Mouse (Mus musculus): ENCODE measurements around the gene Epsti1. TPM values are rescaled to one million over a fixed set of nuclear protein-coding genes. Genes with fewer than 3 reads are reported as not detected.
A peak's percentile ranks its signal among the peaks of the same experiment; 100 is the strongest.

The Epsti1 gene
- polyA plus RNA-seq, 1 experiment from 2014 or later = 0.34 TPM

GRCm38 (mm10) chr14:77963525-77963924 lies 59.5 kb downstream of the Epsti1 start:
- Histone ChIP-seq H3K9ac (ENCODE audit: low read depth, low read length) (no peak overlapping the region), H3K36me3 (ENCODE audit: control insufficient read depth, insufficient read depth, low read length) (no peaks in the 10 kb centered on the region), H3K4me3 (ENCODE audit: low read length) (no peak overlapping the region), H3K4me1 (ENCODE audit: control insufficient read depth, insufficient read depth, low read depth, low read length) (no peaks in the 10 kb centered on the region), H3K4me2 (ENCODE audit: low read length) (no peak overlapping the region), H3K27ac (ENCODE audit: low read depth, low read length) (no peak overlapping the region), H3K27me3 (replicated peaks; ENCODE audit: control insufficient read depth, insufficient read depth, low read length) (no peaks in the 10 kb centered on the region), H3K9me3 (ENCODE audit: control insufficient read depth, low read length) (no peaks in the 10 kb centered on the region)
- ATAC-seq = no peak
- WGBS = 65% methylated on average over 7 of the region's 7 CpGs

- H3K27ac ChIP-seq (ENCODE audit: low read depth, low read length) = no peak overlapping the region
- 84% methylated on average over 4 of the region's 4 CpGs for WGBS
- H3K4me2 ChIP-seq (ENCODE audit: low read length) = no peak overlapping the region
- no peak for ATAC-seq
- no peaks in the 10 kb centered on the region for H3K4me1 ChIP-seq (ENCODE audit: control insufficient read depth, insufficient read depth, low read depth, low read length)
- H3K27me3 ChIP-seq (replicated peaks; ENCODE audit: control insufficient read depth, insufficient read depth, low read length) = no peaks in the 10 kb centered on the region
- H3K4me3 ChIP-seq (ENCODE audit: low read length) = no peak overlapping the region
- H3K9me3 ChIP-seq (ENCODE audit: control insufficient read depth, low read length) = no peaks in the 10 kb centered on the region
- H3K36me3 ChIP-seq (ENCODE audit: control insufficient read depth, insufficient read depth, low read length) = no peaks in the 10 kb centered on the region
- H3K9ac ChIP-seq (ENCODE audit: low read depth, low read length) = no peak overlapping the region
These were observed 67.3 kb downstream of the Epsti1 start for GRCm38 (mm10) chr14:77971355-77971754.

DNA sequence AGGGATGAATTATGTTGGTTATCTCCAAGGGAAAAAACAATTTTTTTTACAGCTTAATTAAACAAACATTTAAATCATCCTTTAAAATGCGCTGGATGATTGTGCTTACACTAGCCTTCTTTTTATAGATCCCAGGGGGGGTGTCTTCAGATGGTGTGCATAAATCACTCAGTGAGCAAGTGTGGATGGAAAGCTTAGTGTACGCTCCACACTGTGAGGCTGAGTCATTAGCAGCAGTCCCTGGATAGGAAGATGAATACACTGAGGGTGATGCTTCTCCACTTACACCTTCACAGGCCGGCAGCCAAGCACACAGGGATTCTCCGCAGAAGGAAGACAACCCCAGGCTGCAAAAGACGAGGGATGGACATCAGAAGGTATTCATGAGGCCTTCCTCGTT lies 70.2 kb downstream of the Epsti1 start:
- Histone ChIP-seq H3K27me3 (replicated peaks; ENCODE audit: control insufficient read depth, insufficient read depth, low read length) (no peaks in the 10 kb centered on the region), H3K9ac (ENCODE audit: low read depth, low read length) (no peak overlapping the region), H3K4me3 (ENCODE audit: low read length) (no peak overlapping the region), H3K4me2 (ENCODE audit: low read length) (no peak overlapping the region), H3K9me3 (ENCODE audit: control insufficient read depth, low read length) (no peaks in the 10 kb centered on the region), H3K36me3 (ENCODE audit: control insufficient read depth, insufficient read depth, low read length) (no peaks in the 10 kb centered on the region), H3K4me1 (ENCODE audit: control insufficient read depth, insufficient read depth, low read depth, low read length) (no peaks in the 10 kb centered on the region), H3K27ac (ENCODE audit: low read depth, low read length) (no peak overlapping the region)
- no peak for ATAC-seq
- WGBS = 49% methylated on average over 6 of the region's 6 CpGs

DNA sequence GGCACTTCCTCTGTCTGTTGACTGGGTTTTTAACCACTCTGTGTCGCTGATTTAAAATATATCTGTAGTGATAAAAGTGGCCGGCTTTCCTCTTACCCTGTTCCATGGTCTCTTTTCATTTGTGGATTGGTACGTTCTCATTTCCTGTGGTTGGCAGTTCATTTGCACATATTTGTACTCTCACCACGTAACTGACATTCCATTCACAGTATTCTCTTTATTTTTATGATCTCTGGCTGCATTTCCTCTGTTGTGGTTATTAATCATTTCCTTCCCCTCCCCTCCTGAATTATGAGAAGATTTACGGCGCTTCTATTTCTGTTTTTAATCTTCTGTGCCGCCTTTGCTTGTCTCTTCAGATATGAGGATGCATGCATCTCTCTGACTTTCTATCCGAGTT lies 71.7 kb downstream of the Epsti1 start:
- Histone ChIP-seq H3K4me1 (ENCODE audit: control insufficient read depth, insufficient read depth, low read depth, low read length) (no peaks in the 10 kb centered on the region), H3K27ac (ENCODE audit: low read depth, low read length) (no peak overlapping the region), H3K4me3 (ENCODE audit: low read length) (no peak overlapping the region), H3K9ac (ENCODE audit: low read depth, low read length) (no peak overlapping the region), H3K9me3 (ENCODE audit: control insufficient read depth, low read length) (no peaks in the 10 kb centered on the region), H3K36me3 (ENCODE audit: control insufficient read depth, insufficient read depth, low read length) (no peaks in the 10 kb centered on the region), H3K27me3 (replicated peaks; ENCODE audit: control insufficient read depth, insufficient read depth, low read length) (no peaks in the 10 kb centered on the region), H3K4me2 (ENCODE audit: low read length) (no peak overlapping the region)
- ATAC-seq = no peak
- WGBS = 69% methylated on average over 8 of the region's 8 CpGs

GRCm38 (mm10) chr14:77981516-77981915 lies 77.5 kb downstream of the Epsti1 start:
- Histone ChIP-seq H3K27ac (ENCODE audit: low read depth, low read length) (peak overlapping the region; percentile 29; the same call in 1 of the 2 replicates), H3K4me3 (ENCODE audit: low read length) (no peak overlapping the region), H3K27me3 (replicated peaks; ENCODE audit: control insufficient read depth, insufficient read depth, low read length) (no peaks in the 10 kb centered on the region), H3K9me3 (ENCODE audit: control insufficient read depth, low read length) (no peaks in the 10 kb centered on the region), H3K4me1 (ENCODE audit: control insufficient read depth, insufficient read depth, low read depth, low read length) (no peaks in the 10 kb centered on the region; the same call in 1 of the 2 replicates), H3K9ac (ENCODE audit: low read depth, low read length) (no peak overlapping the region), H3K36me3 (ENCODE audit: control insufficient read depth, insufficient read depth, low read length) (no peaks in the 10 kb centered on the region), H3K4me2 (ENCODE audit: low read length) (no peak overlapping the region)
- ATAC-seq = peak; percentile 68; the same call in 1 of the 2 replicates
- WGBS = 57% methylated on average over 5 of the region's 5 CpGs

GRCm38 (mm10) chr14:77997731-77998130 lies 93.7 kb downstream of the Epsti1 start:
- ATAC-seq = no peak
- no peak overlapping the region for H3K9ac ChIP-seq (ENCODE audit: low read depth, low read length)

DNA sequence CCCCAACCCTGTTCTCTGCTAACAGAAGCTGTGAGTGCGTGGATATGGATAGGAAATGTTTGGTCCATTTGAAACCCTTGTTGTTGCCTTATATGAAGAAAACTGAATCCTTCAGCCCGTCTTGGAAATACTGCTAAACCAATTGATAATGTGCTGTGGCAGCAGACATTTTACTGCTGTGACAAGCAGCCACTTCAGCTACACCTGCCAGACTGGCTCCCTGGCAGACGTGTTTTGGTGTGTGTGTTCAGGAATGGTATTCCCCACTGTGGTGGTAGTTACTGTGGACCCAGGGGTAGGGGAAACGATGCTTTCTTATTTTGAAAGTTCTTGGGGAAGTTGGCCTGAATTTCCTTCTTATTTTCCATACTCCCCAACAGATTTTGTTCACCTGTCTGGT lies 100.4 kb downstream of the Epsti1 start:
- no peaks in the 10 kb centered on the region for H3K36me3 ChIP-seq (ENCODE audit: control insufficient read depth, insufficient read depth, low read length)
- no peak overlapping the region for H3K9ac ChIP-seq (ENCODE audit: low read depth, low read length)
- H3K4me1 ChIP-seq (ENCODE audit: control insufficient read depth, insufficient read depth, low read depth, low read length) = no peaks in the 10 kb centered on the region; the same call in 1 of the 2 replicates
- no peaks in the 10 kb centered on the region for H3K27me3 ChIP-seq (replicated peaks; ENCODE audit: control insufficient read depth, insufficient read depth, low read length)
- ATAC-seq = no peak
- H3K27ac ChIP-seq (ENCODE audit: low read depth, low read length) = no peak overlapping the region
- WGBS = 72% methylated on average over 4 of the region's 4 CpGs
- H3K4me3 ChIP-seq (ENCODE audit: low read length) = no peak overlapping the region
- no peak overlapping the region for H3K4me2 ChIP-seq (ENCODE audit: low read length)
- no peaks in the 10 kb centered on the region for H3K9me3 ChIP-seq (ENCODE audit: control insufficient read depth, low read length)

More at GRCm38 (mm10) chr14:77997731-77998130, 93.7 kb downstream of the Epsti1 start:
- Histone ChIP-seq H3K4me1 (ENCODE audit: control insufficient read depth, insufficient read depth, low read depth, low read length) (0 out of 2 replicates have a peak, but pooled peaks cover 2% of the 10 kb centered on the region), H3K36me3 (ENCODE audit: control insufficient read depth, insufficient read depth, low read length) (no peaks in the 10 kb centered on the region), H3K27ac (ENCODE audit: low read depth, low read length) (no peak overlapping the region), H3K4me2 (ENCODE audit: low read length) (no peak overlapping the region), H3K27me3 (replicated peaks; ENCODE audit: control insufficient read depth, insufficient read depth, low read length) (no peaks in the 10 kb centered on the region), H3K4me3 (ENCODE audit: low read length) (no peak overlapping the region), H3K9me3 (ENCODE audit: control insufficient read depth, low read length) (no peaks in the 10 kb centered on the region)

- peak overlapping the region; percentile 11; the same call in 1 of the 2 replicates for H3K27ac ChIP-seq (ENCODE audit: low read depth, low read length)
- H3K27me3 ChIP-seq (replicated peaks; ENCODE audit: control insufficient read depth, insufficient read depth, low read length) = no peaks in the 10 kb centered on the region
- ATAC-seq = peak; percentile 83
- H3K4me3 ChIP-seq (ENCODE audit: low read length) = no peak overlapping the region
- H3K9me3 ChIP-seq (ENCODE audit: control insufficient read depth, low read length) = no peaks in the 10 kb centered on the region
- WGBS = 5% methylated on average over 6 of the region's 6 CpGs
- H3K4me1 ChIP-seq (ENCODE audit: control insufficient read depth, insufficient read depth, low read depth, low read length) = no peaks in the 10 kb centered on the region; the same call in 1 of the 2 replicates
- H3K4me2 ChIP-seq (ENCODE audit: low read length) = no peak overlapping the region
- H3K36me3 ChIP-seq (ENCODE audit: control insufficient read depth, insufficient read depth, low read length) = no peaks in the 10 kb centered on the region
- H3K9ac ChIP-seq (ENCODE audit: low read depth, low read length) = no peak overlapping the region
These were observed 104.0 kb downstream of the Epsti1 start for GRCm38 (mm10) chr14:78008019-78008418.

DNA sequence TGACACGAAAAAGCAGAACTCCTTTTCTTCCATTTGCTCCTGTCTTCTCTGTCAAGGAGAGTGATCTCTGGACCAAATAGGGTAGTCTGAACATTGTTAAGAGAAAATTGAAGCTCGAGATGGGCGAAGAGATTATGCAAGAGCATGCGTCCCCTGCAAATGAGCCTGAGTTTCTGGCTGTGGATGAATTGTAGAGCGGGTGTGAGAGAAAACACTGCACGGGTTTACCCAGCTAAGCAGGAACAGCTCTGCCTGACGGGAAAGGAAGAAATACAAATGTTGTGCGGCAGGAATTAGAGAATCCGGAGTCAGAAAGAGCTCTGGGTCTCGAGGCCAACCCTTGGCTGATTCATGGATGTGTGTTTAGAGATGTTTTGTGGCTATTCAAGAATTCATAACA lies 107.8 kb downstream of the Epsti1 start:
- H3K4me2 ChIP-seq (ENCODE audit: low read length) = no peak overlapping the region
- no peak overlapping the region for H3K9ac ChIP-seq (ENCODE audit: low read depth, low read length)
- no peak for ATAC-seq
- 53% methylated on average over 10 of the region's 10 CpGs for WGBS
- H3K27me3 ChIP-seq (replicated peaks; ENCODE audit: control insufficient read depth, insufficient read depth, low read length) = no peaks in the 10 kb centered on the region
- no peak overlapping the region for H3K27ac ChIP-seq (ENCODE audit: low read depth, low read length)
- no peak overlapping the region for H3K4me3 ChIP-seq (ENCODE audit: low read length)
- no peaks in the 10 kb centered on the region for H3K9me3 ChIP-seq (ENCODE audit: control insufficient read depth, low read length)
- no peaks in the 10 kb centered on the region for H3K36me3 ChIP-seq (ENCODE audit: control insufficient read depth, insufficient read depth, low read length)
- no peaks in the 10 kb centered on the region; the same call in 1 of the 2 replicates for H3K4me1 ChIP-seq (ENCODE audit: control insufficient read depth, insufficient read depth, low read depth, low read length)

Data from hindbrain, embryonic 16.5 days (tissue).